Mouse (Mus musculus): ENCODE data around the gene Txlnb. TPM values are rescaled to one million over a fixed set of nuclear protein-coding genes. Genes with fewer than 3 reads are reported as not detected.
A peak's percentile ranks its signal among the peaks of the same experiment; 100 is the strongest.

Txlnb gene
- polyA plus RNA-seq, 1 experiment from 2014 or later = 40.9 TPM

- Histone ChIP-seq H3K9me3 (replicated peaks) (no peaks in the 10 kb centered on the region), H3K27me3 (replicated peaks) (no peaks in the 10 kb centered on the region), H3K4me3 (no peak overlapping the region), H3K36me3 (no peaks in the 10 kb centered on the region), H3K4me2 (no peak overlapping the region), H3K27ac (ENCODE audit: poor library complexity, severe bottlenecking) (no peak overlapping the region), H3K9ac (no peak overlapping the region), H3K4me1 (replicated peaks) (no peaks in the 10 kb centered on the region)
- ATAC-seq (ENCODE audit: insufficient number of reproducible peaks, low FRiP score) = no peak
- WGBS = 78% methylated on average over 3 of the region's 3 CpGs
Measured at GRCm38 (mm10) chr10:17786771-17787170, 9.3 kb upstream of the Txlnb start.

GRCm38 (mm10) chr10:17787938-17788337 lies 8.1 kb upstream of the Txlnb start:
- Histone ChIP-seq H3K36me3 (no peaks in the 10 kb centered on the region), H3K27me3 (replicated peaks) (no peaks in the 10 kb centered on the region), H3K4me3 (no peak overlapping the region), H3K9ac (no peak overlapping the region), H3K9me3 (replicated peaks) (no peaks in the 10 kb centered on the region), H3K4me1 (replicated peaks) (peaks cover 3% of the 10 kb centered on the region; the same call in 1 of the 2 replicates), H3K27ac (ENCODE audit: poor library complexity, severe bottlenecking) (no peak overlapping the region), H3K4me2 (no peak overlapping the region)
- no peak for ATAC-seq (ENCODE audit: insufficient number of reproducible peaks, low FRiP score)
- WGBS = 78% methylated on average over 1 of the region's 1 CpGs

- no peaks in the 10 kb centered on the region for H3K27me3 ChIP-seq (replicated peaks)
- H3K36me3 ChIP-seq = no peaks in the 10 kb centered on the region
- no peak overlapping the region for H3K27ac ChIP-seq (ENCODE audit: poor library complexity, severe bottlenecking)
- H3K4me2 ChIP-seq = no peak overlapping the region
- H3K9me3 ChIP-seq (replicated peaks) = no peaks in the 10 kb centered on the region
- H3K9ac ChIP-seq = no peak overlapping the region
- H3K4me1 ChIP-seq (replicated peaks) = peaks cover 3% of the 10 kb centered on the region; the same call in 1 of the 2 replicates
- WGBS = 81% methylated on average over 4 of the region's 4 CpGs
- no peak overlapping the region for H3K4me3 ChIP-seq
- no peak for ATAC-seq (ENCODE audit: insufficient number of reproducible peaks, low FRiP score)
Measured at GRCm38 (mm10) chr10:17788347-17788746, 7.7 kb upstream of the Txlnb start.

GRCm38 (mm10) chr10:17793926-17794325 lies 2.1 kb upstream of the Txlnb start:
- Histone ChIP-seq H3K4me3 (no peak overlapping the region), H3K9me3 (replicated peaks) (no peaks in the 10 kb centered on the region), H3K27me3 (replicated peaks) (no peaks in the 10 kb centered on the region), H3K9ac (no peak overlapping the region), H3K27ac (ENCODE audit: poor library complexity, severe bottlenecking) (no peak overlapping the region), H3K4me2 (no peak overlapping the region), H3K36me3 (peaks cover 1% of the 10 kb centered on the region), H3K4me1 (replicated peaks) (peaks cover 21% of the 10 kb centered on the region)
- ATAC-seq (ENCODE audit: insufficient number of reproducible peaks, low FRiP score) = no peak
- WGBS = 64% methylated on average over 5 of the region's 5 CpGs

GRCm38 (mm10) chr10:17794443-17794842 lies 1.6 kb upstream of the Txlnb start:
- 84% methylated on average over 5 of the region's 5 CpGs for WGBS
- no peaks in the 10 kb centered on the region for H3K9me3 ChIP-seq (replicated peaks)
- H3K36me3 ChIP-seq = peaks cover 6% of the 10 kb centered on the region
- no peaks in the 10 kb centered on the region for H3K27me3 ChIP-seq (replicated peaks)
- no peak overlapping the region for H3K4me2 ChIP-seq
- ATAC-seq (ENCODE audit: insufficient number of reproducible peaks, low FRiP score) = no peak
- H3K9ac ChIP-seq = no peak overlapping the region
- peaks cover 27% of the 10 kb centered on the region for H3K4me1 ChIP-seq (replicated peaks)
- H3K27ac ChIP-seq (ENCODE audit: poor library complexity, severe bottlenecking) = no peak overlapping the region
- no peak overlapping the region for H3K4me3 ChIP-seq

GRCm38 (mm10) chr10:17795227-17795626 lies 799 bp upstream of the Txlnb start:
- Histone ChIP-seq H3K4me3 (no peak overlapping the region), H3K9me3 (replicated peaks) (no peaks in the 10 kb centered on the region), H3K27me3 (replicated peaks) (no peaks in the 10 kb centered on the region), H3K36me3 (peaks cover 12% of the 10 kb centered on the region), H3K4me1 (replicated peaks) (peaks cover 28% of the 10 kb centered on the region), H3K27ac (ENCODE audit: poor library complexity, severe bottlenecking) (peak overlapping the region; percentile 100), H3K4me2 (peak overlapping the region; percentile 72; the same call in 1 of the 2 replicates), H3K9ac (no peak overlapping the region)
- WGBS = 82% methylated on average over 4 of the region's 4 CpGs
- no peak for ATAC-seq (ENCODE audit: insufficient number of reproducible peaks, low FRiP score)

GRCm38 (mm10) chr10:17796846-17797631 lies 1.0 kb downstream of the Txlnb start:
- Histone ChIP-seq H3K36me3 (peaks cover 19% of the 10 kb centered on the region), H3K9ac (peak overlapping the region; percentile 83), H3K27me3 (replicated peaks) (no peaks in the 10 kb centered on the region), H3K27ac (ENCODE audit: poor library complexity, severe bottlenecking) (peak overlapping the region; percentile 100), H3K9me3 (replicated peaks) (no peaks in the 10 kb centered on the region), H3K4me1 (replicated peaks) (peaks cover 28% of the 10 kb centered on the region), H3K4me2 (peak overlapping the region; percentile 72), H3K4me3 (peak overlapping the region; percentile 59)
- WGBS = 13% methylated on average over 12 of the region's 12 CpGs
- peak; percentile 85 for ATAC-seq (ENCODE audit: insufficient number of reproducible peaks, low FRiP score)

- peaks cover 25% of the 10 kb centered on the region for H3K4me1 ChIP-seq (replicated peaks)
- peak overlapping the region; percentile 59 for H3K4me3 ChIP-seq
- H3K27me3 ChIP-seq (replicated peaks) = no peaks in the 10 kb centered on the region
- no peak for ATAC-seq (ENCODE audit: insufficient number of reproducible peaks, low FRiP score)
- peak overlapping the region; percentile 100 for H3K27ac ChIP-seq (ENCODE audit: poor library complexity, severe bottlenecking)
- peaks cover 23% of the 10 kb centered on the region for H3K36me3 ChIP-seq
- WGBS = 47% methylated on average over 3 of the region's 3 CpGs
- H3K9me3 ChIP-seq (replicated peaks) = no peaks in the 10 kb centered on the region
- peak overlapping the region; percentile 72 for H3K4me2 ChIP-seq
- peak overlapping the region; percentile 61 for H3K9ac ChIP-seq
Measured at GRCm38 (mm10) chr10:17797681-17798080, 1.7 kb downstream of the Txlnb start.

GRCm38 (mm10) chr10:17801788-17802187 lies 5.8 kb downstream of the Txlnb start:
- 81% methylated on average over 2 of the region's 2 CpGs for WGBS
- Histone ChIP-seq H3K9ac (no peak overlapping the region), H3K4me2 (no peak overlapping the region), H3K27ac (ENCODE audit: poor library complexity, severe bottlenecking) (no peak overlapping the region), H3K36me3 (peaks cover 31% of the 10 kb centered on the region), H3K27me3 (replicated peaks) (no peaks in the 10 kb centered on the region), H3K4me1 (replicated peaks) (peaks cover 20% of the 10 kb centered on the region), H3K4me3 (no peak overlapping the region), H3K9me3 (replicated peaks) (no peaks in the 10 kb centered on the region)
- ATAC-seq (ENCODE audit: insufficient number of reproducible peaks, low FRiP score) = no peak

- Histone ChIP-seq H3K9me3 (replicated peaks) (no peaks in the 10 kb centered on the region), H3K36me3 (peaks cover 32% of the 10 kb centered on the region), H3K4me2 (no peak overlapping the region), H3K4me1 (replicated peaks) (peaks cover 4% of the 10 kb centered on the region; the same call in 1 of the 2 replicates), H3K27ac (ENCODE audit: poor library complexity, severe bottlenecking) (no peak overlapping the region), H3K9ac (no peak overlapping the region), H3K4me3 (no peak overlapping the region), H3K27me3 (replicated peaks) (no peaks in the 10 kb centered on the region)
- ATAC-seq (ENCODE audit: insufficient number of reproducible peaks, low FRiP score) = no peak
- 98% methylated on average over 1 of the region's 1 CpGs for WGBS
Measured at GRCm38 (mm10) chr10:17808526-17808925, 12.5 kb downstream of the Txlnb start.

GRCm38 (mm10) chr10:17815052-17815451 lies 19.0 kb downstream of the Txlnb start:
- WGBS = 71% methylated on average over 11 of the region's 11 CpGs
- Histone ChIP-seq H3K36me3 (peaks cover 42% of the 10 kb centered on the region), H3K4me1 (replicated peaks) (no peaks in the 10 kb centered on the region), H3K9ac (no peak overlapping the region), H3K4me3 (no peak overlapping the region), H3K4me2 (no peak overlapping the region), H3K27ac (ENCODE audit: poor library complexity, severe bottlenecking) (no peak overlapping the region), H3K27me3 (replicated peaks) (no peaks in the 10 kb centered on the region), H3K9me3 (replicated peaks) (peaks cover 8% of the 10 kb centered on the region)
- ATAC-seq (ENCODE audit: insufficient number of reproducible peaks, low FRiP score) = no peak
